Mouse (Mus musculus): Measurements from ENCODE around the gene Frem1. TPM values are rescaled to one million over a fixed set of nuclear protein-coding genes. Genes with fewer than 3 reads are reported as not detected.

The Frem1 gene
- polyA plus RNA-seq, 2 experiments from 2014 or later, result not detected

DNA sequence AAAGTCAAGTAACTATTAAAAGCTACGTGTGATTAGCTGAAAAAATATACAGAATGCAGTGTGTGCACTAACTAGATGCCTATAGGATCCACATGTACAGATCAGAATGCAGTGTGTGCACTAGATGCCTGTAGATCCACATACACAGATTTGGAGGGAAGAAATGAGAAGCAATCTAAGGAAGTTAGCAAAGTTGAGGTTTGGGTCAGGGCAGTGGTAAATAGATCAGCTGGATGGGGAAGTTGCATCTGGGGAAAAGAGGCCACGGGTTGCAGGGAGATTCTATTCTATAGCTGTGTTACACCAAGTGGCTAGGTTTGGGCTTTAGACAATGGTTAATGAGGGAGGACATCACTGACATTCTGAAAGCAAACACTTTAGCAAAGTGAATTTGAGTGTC, 133.5 kb downstream of the Frem1 start:
- no peak for ATAC-seq

- ATAC-seq, result no peak
Measured at GRCm38 (mm10) chr4:82916678-82917050, 135.5 kb downstream of the Frem1 start.

DNA sequence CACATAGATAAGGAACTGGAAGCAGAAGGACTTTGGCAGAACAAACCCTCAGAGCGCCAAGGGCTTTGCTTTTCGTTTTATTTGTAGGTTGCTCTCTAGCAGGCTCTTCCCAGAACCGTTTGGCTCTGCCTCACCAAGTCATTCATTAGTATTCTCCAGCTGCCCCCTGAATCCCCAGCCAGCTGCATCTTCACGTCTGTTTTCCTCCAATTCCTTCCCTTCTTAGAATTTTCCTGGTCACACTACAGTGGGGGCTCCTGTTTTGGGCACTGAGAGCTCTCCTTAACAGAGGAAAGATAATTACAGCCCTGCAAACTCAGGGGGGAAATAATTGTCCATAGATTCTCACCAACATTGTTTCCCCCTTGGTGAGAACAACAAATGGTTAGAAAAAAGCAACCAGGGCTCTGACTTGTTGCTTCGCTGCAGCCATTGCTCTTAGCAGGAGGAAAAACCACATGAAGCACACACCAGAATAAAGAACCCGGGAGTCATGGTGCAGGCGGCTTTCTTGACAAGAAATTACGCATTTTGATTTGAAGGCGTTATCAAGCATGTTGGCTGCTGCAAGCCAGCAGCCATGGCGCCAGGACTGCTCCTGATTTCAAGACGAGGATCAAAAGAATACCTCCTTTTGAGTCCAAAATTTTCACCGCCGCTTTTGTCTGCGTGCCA, 136.0 kb downstream of the Frem1 start:
- no peak for ATAC-seq

- ATAC-seq, result no peak
Measured at GRCm38 (mm10) chr4:82915576-82915975, 136.6 kb downstream of the Frem1 start.

- no peak for ATAC-seq
Measured at GRCm38 (mm10) chr4:82914601-82915143, 137.5 kb downstream of the Frem1 start.

DNA sequence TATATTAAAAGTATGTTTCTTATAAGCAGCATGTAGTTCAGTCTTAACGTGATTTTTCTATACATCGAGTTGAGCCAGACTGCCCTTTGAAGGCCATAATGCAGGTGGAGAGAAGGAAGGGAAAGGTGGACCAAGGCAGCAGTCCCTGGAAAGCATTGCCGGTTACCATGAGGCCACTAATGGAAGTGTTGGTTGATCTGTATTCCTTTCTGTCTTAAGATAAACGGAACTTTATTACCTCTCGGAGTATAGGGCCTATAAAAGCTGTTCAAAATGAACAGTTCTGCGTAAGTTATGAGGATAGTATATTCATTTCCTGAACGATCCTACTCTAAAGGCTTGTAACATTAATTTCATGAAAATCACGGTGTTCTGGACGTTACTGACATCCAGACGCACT, 156.9 kb downstream of the Frem1 start:
- no peak for ATAC-seq

GRCm38 (mm10) chr4:82892247-82892646, 159.9 kb downstream of the Frem1 start:
- ATAC-seq, result no peak

DNA sequence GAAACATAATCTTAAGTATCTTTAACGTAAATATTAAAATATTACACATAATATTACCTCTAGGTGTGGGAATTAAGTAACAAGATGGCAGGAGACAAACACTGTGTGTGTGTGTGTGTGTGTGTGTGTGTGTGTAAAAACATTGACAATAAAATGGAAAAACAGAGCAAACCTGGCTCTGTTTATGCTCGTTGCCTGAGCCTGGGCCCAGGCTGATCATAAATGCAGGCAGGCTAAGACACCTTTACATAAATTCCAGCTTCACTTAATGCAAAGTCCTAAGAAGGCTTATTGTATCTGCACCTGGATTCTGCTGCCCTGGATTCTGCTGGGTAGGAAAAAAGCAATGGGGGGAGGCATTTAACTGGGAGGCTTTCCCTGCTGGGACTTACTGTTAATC, 160.6 kb downstream of the Frem1 start:
- no peak for ATAC-seq

GRCm38 (mm10) chr4:82891049-82891448, 161.1 kb downstream of the Frem1 start:
- ATAC-seq, result no peak

GRCm38 (mm10) chr4:82890585-82890984, 161.6 kb downstream of the Frem1 start:
- no peak for ATAC-seq

DNA sequence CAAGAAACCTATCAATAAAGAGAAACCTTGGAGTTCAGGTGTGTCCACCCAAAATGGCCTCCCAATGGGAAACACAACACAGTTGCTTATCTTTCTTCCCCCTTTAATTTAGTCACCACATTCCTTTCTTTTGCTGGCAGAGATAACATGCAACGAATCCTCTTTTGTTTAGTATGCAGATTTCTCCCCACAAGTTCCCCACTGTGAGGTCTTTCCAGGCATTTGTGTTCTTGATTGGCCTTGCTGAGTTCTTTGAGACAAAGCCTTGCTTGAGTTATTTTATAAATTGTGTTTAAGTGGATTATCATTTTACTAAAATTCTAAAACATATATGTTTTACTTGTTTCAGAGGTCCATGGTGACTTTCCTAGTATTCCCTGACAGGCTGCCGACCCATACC, 166.0 kb downstream of the Frem1 start:
- ATAC-seq, result no peak

DNA sequence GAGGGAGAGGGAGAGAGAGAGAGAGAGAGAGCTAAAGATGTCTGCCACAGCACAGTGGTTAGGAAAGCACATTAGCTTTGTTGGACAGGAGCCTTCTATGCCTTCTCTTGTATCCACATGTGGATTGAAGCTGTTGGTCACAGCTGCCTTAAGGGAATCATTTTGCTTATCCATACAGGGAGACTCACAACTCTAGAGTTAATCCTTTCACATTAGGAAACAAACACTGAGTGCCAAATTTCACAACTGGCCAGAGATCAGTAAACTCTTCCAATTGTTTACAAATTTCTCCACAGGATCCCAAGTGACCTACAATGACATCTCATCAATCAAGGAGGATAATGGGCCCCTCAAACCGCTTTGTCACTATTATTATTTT, 166.6 kb downstream of the Frem1 start:
- no peak for ATAC-seq

DNA sequence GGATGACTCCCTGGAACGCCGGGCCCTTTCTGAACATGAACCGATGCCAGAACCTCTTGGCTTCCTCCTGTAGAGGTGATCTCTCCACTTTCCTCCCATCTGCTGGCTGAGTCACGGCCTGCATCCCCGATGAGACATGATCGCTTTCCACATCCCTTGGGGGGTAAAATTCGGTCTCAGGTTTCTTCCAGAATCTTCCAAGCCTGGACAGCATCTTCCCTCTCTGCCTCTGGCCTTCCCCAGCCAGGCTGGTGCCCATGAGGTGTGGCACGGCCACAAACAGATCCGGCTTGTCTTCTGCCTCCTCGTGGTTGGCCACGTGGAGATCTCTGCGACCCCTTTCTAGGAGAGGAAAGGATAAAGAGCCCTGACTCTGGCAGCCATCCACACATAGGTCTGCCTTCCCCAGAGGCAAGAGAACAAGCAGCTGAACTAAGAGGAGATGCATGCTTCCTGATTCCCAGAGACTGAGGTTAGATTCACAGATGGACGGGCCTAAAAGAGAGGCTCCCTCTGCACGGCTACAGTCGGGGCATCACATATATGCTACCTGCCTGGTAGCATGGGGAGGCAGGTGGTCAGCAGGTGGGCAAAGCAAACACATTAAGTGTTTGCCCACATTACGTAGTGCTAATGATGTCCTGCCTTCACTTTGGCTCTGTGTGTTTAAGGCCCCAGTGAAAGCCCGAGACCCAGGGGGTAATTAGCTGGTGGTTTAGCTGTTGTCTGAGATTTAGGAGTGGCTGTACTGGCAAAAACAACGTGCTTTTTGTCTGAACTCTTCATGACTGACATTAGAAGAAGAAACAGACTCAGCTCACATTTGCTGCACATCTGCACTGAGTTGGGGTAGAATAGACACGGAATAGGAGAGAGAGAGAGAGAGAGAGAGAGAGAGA, 167.3 kb downstream of the Frem1 start, which contains the start of gene Cer1:
Gene Cer1 (minus strand): TSS at position 513 of the 899 bp plus-strand sequence.
- ATAC-seq, result no peak

GRCm38 (mm10) chr4:82882500-82882899, 169.6 kb downstream of the Frem1 start:
- ATAC-seq, result no peak

DNA sequence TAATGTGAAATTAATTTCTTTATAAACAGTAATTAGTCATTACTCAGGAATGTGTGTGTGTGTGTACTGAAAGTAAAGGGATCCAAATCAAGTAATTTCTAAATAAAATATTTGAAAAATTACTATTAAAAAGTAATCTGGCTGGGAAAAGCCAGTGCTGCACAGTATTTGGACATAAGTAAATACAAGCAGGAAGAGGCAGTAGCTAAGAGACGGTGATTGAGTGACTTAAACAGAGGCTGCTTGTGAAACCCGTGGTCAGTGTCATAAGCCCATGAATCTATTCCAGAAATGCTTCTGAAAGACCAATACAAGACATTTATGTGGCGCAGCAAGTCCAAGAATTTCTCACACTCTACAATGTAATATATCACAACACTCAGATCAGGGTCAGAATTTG, 170.8 kb downstream of the Frem1 start:
- ATAC-seq, result no peak

- ATAC-seq, result no peak
Measured at GRCm38 (mm10) chr4:82880243-82880642, 171.9 kb downstream of the Frem1 start.

DNA sequence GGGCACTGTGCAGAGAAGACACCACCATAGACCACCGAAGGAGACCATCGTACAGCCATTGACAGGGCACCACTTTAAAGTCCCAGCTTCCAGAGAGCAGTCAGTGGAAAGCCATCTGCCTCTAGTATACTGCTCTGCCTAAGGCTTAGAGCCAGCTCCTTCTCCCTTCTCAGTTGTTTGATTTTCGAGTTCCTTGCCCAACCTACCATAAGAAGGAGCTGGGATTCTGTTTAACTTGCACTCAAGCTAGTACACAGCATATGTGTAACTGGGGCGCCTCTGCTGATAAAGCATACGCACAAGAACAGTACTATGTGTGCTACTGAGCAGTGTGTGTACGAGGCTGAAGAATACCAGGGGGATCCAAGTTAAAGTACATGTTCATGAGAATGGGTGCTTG, 173.0 kb downstream of the Frem1 start:
- no peak for ATAC-seq

DNA sequence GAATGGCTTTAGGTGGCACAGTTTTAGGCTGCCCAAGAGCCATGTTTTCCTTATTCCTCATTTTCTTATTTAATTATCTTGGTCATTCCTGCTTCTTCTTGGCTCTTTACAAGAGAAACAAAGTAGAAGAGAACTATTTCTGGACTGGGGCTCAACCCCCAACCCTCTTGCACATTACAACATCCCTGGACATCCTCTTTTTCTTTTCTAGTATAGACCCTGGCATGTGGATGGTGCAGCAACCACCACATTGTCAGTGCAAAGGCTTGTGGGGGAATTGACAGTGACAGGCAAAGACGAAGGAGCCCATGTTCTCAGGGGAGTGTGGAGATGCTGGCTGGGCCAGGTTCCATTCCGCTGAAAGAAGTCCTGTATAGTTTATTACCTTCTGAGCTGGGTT, 175.5 kb downstream of the Frem1 start:
- ATAC-seq, result no peak

GRCm38 (mm10) chr4:82875532-82875931, 176.6 kb downstream of the Frem1 start:
- ATAC-seq, result no peak

DNA sequence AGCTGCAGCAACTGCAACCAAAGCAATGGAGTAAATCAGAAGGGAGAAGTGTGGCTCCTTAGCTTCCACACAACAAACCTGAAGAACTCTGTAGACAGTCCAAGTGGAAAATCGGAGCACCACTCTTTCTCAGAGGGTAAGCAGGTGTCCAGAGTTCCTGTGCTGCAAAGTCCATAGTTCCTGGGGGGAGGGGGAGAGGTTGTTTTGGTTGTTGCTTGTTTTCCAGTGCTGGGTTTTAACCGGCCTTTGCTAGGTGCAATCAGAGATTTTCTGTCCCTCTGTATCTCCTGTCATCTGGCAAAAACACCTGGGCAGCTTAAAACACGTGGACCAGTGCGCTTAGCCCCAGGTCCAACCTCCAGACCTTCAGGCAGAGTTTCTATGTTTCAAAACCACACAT, 177.3 kb downstream of the Frem1 start:
- ATAC-seq, result no peak

GRCm38 (mm10) chr4:82872548-82872947, 179.6 kb downstream of the Frem1 start:
- ATAC-seq, result no peak

- ATAC-seq, result no peak
Measured at GRCm38 (mm10) chr4:82872121-82872520, 180.0 kb downstream of the Frem1 start.

DNA sequence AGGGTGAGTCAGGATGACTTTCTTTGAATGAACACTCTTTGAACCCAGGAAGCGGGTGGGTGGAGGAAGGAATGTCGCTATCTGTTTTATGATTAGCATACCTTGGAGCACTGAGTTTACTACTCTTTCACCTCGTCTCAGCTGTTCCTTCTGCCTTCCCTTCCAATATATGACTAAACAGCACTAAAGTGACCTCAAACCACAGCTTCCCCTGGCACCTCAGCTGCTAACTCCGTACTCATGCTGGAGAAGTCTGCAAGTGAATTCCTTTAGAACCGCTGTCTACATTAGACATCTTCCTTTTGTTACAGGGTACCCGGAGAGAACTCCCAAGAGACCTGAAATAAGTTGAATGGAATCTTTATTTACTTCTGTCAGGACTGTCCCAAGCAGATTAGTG, 181.2 kb downstream of the Frem1 start:
- ATAC-seq, result no peak

Data from activated CD4-positive, CD25-positive, alpha-beta regulatory T cell, adult 4 months (primary cell).